Comparison of ENCODE assay signal across 8 mouse cellular contexts in the genomic region with DNA sequence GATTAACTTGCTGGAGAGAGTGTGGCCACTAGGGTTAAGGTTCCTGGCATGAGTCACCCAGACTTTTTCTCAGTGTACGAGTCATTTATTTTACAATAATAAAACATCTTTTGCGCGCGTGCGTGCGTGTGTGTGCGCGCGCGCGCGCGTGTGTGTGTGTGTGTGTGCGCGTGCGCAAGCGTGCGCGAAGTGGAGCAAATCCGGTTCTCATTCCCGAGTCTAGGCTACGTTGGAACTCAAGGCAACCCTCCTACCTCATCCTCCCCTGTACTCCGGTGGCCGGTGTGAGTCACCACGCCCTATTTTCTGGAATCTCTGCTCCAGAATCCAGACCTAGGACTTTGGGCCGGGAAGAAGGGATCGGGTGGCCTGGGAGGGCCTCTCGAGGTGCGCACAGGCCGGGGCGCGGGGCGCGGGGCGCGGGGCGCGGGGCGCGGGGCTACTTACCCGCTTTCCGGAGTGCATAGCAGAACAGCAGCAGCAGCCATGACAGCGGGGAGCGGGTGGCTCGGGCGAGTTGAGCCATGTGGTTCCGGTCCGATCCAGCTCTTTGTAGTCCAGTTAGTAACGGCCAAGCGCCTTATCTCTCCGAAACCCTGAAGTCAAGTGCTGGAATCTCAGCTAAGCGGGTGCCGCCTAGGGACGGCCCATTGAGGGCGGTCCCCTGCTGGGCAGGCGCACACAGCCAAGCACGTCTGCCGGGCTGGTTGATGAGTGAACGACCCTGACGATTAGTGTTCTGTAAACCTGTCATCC. TPM values are rescaled to one million over a fixed set of nuclear protein-coding genes. Genes with fewer than 3 reads are reported as not detected.
DNase-seq lines count a peak whose midpoint lies in the region; ATAC-seq and TF ChIP-seq lines count a peak whose summit lies in the region.

Gene Pvr, minus strand, starts transcription at position 655 of the 756 bp plus-strand sequence.

- no peaks in the 10 kb centered on the region for H3K4me1 ChIP-seq in hindbrain, embryonic 11.5 days (replicated peaks; ENCODE audit: control insufficient read depth, insufficient read depth, low read length)
- no peaks in the 10 kb centered on the region for H3K4me1 ChIP-seq in lung, postnatal 0 days (ENCODE audit: insufficient read depth, low read depth, low read length)

- ATAC-seq in hindbrain, embryonic 11.5 days (ENCODE audit: low FRiP score) = peak; percentile 84
- peak; percentile 93 for ATAC-seq in lung, postnatal 0 days

- H3K9ac ChIP-seq in hindbrain, embryonic 11.5 days (ENCODE audit: low read depth, low read length) = peak within 1 kb of the TSS; percentile 66
- H3K9ac ChIP-seq in lung, postnatal 0 days (replicated peaks; ENCODE audit: low read depth) = peak within 1 kb of the TSS; percentile 89

- peak; percentile 97 for DNase-seq in NIH3T3 (ENCODE audit: low read depth)
- DNase-seq in cerebellum, adult 9-10 months = peak; percentile 70
- DNase-seq in frontal cortex, postnatal 14 days (ENCODE audit: low spot score in 2 of 2) = peak; percentile 59 to 64
- DNase-seq in hindbrain, embryonic 11.5 days (ENCODE audit: low spot score) = peak; percentile 78
- DNase-seq in layer of hippocampus, postnatal 10 days (ENCODE audit: low spot score in 2 of 2) = peak; percentile 63 to 73
- peak; percentile 95 for DNase-seq in lung, postnatal 0 days (ENCODE audit: low spot score)
- peak; percentile 44 for DNase-seq in ovary, postnatal 10 days (ENCODE audit: low spot score)
- DNase-seq in thymus, postnatal 14 days = peak; percentile 83

- no peak for TF ChIP-seq EP300 in lung, postnatal 0 days (IDR thresholded peaks at IDR 0.05)

- peak; percentile 58 for TF ChIP-seq CTCF in lung, postnatal 0 days (IDR thresholded peaks at IDR 0.05)

- under 1% methylated on average over 57 of the region's 60 CpGs for whole genome bisulfite sequencing in hindbrain, embryonic 11.5 days
- WGBS in lung, postnatal 0 days = under 1% methylated on average over 49 of the region's 60 CpGs

- H3K36me3 ChIP-seq in hindbrain, embryonic 11.5 days (ENCODE audit: control insufficient read depth, insufficient read depth, low read length) = no peaks in the 10 kb centered on the region
- peaks cover 7% of the 10 kb centered on the region; the same call in 1 of the 2 replicates for H3K36me3 ChIP-seq in lung, postnatal 0 days (ENCODE audit: insufficient read depth, low read length)

- H3K9me3 ChIP-seq in hindbrain, embryonic 11.5 days (ENCODE audit: control insufficient read depth, low read length) = no peaks in the 10 kb centered on the region
- H3K9me3 ChIP-seq in lung, postnatal 0 days (ENCODE audit: low read length) = no peaks in the 10 kb centered on the region

- H3K4me2 ChIP-seq in hindbrain, embryonic 11.5 days (replicated peaks; ENCODE audit: low read depth, low read length) = peak within 1 kb of the TSS; percentile 88
- H3K4me2 ChIP-seq in lung, postnatal 0 days (replicated peaks; ENCODE audit: low read depth, low read length) = peak within 1 kb of the TSS; percentile 83

- H3K4me3 ChIP-seq in hindbrain, embryonic 11.5 days (ENCODE audit: low read depth, low read length) = peak within 1 kb of the TSS; percentile 58
- peak within 1 kb of the TSS; percentile 88 for H3K4me3 ChIP-seq in lung, postnatal 0 days (ENCODE audit: low read depth, low read length)

- peak within 1 kb of the TSS; percentile 30; the same call in 1 of the 2 replicates for H3K27ac ChIP-seq in hindbrain, embryonic 11.5 days (ENCODE audit: low read depth, low read length)
- peak within 1 kb of the TSS; percentile 94 for H3K27ac ChIP-seq in lung, postnatal 0 days (ENCODE audit: low read length)

- H3K27me3 ChIP-seq in hindbrain, embryonic 11.5 days (ENCODE audit: control insufficient read depth, insufficient read depth, low read length) = no peaks in the 10 kb centered on the region
- no peaks in the 10 kb centered on the region for H3K27me3 ChIP-seq in lung, postnatal 0 days (replicated peaks; ENCODE audit: insufficient read depth, low read length)

RNA-seq across cellular contexts. Expression of gene Pvr, which starts in this region (rescaled TPM):
- 2.8 and 3.1 TPM in 2 replicates for polyA plus RNA-seq in hindbrain, embryonic 11.5 days (2014; fragmentation: Nextera tagmentation; extraction: Ambion mirVana)
- 10 to 100 TPM; 11.9 TPM for total RNA-seq in layer of hippocampus, postnatal 10 days (2021)
- 20.8 and 24.3 TPM in 2 replicates for polyA plus RNA-seq in lung, postnatal 0 days (2015; fragmentation: Nextera tagmentation; extraction: Ambion mirVana)

Comparison
In these comparisons a context has a peak if more than half of its experiments do, and no peak if none do; other contexts are left out.
1. Peak in every context shown above with its lines: DNase-seq, ATAC-seq, H3K4me3 ChIP-seq and H3K27ac ChIP-seq.
2. DNase-seq: peak in every context shown above with its lines; median percentile 97 in NIH3T3; 95 in lung, postnatal 0 days; 83 in thymus, postnatal 14 days; 78 in hindbrain, embryonic 11.5 days; 70 in cerebellum, adult 9-10 months; 68 in layer of hippocampus, postnatal 10 days; 62 in frontal cortex, postnatal 14 days; 44 in ovary, postnatal 10 days.